Mouse (Mus musculus): Measurements from ENCODE around the gene Wsb1. TPM values are rescaled to one million over a fixed set of nuclear protein-coding genes. Genes with fewer than 3 reads are reported as not detected.

Wsb1 gene
- total RNA-seq, 2 experiments from 2014 or later, result 83.0 to 101 TPM

DNA sequence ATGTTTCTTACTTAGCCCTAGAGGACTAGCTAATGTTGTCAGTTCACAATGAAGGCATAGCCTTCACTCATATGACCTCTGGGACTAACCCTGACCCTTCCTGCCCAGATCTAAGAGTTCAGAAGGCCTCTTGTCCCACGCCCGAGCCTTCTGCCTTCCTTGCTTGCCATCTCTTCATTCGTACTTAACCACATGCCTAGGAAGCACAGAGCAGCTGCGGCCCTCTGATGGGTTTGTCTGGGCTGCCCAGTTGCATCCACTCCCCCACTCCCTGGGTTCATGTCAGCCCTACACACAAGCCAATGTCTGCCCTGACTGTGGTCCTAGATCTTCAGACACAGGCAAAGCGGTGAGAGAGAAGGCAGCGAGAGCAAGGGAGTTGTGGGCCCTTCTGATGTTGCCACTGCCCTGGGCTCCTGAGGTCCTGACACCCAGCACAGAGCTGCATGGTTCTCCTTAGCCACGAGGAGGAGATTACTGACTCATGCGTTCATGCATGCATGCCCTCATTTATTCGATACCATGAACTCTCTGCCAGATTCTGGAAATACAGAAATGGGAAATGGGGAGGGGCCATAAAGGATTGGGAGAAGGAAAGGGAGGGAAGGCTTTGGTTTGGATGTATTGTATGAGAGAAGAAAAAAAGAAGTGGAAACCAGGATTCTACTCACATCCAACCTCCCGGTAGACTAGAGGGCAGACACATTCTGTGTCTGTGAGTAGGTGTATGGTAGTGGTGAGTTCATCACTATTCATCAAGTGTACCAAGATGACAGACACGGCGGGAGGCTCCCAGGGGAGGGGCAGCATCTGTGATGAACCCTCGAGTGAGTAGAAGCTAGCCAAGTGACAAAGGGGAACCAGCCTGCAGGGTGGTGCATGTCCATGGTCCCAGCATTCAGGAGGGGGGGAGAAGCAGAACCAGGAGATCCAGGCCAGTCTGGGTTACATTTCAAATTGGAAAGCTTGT is 57.3 kb downstream of the Wsb1 start:
- Histone ChIP-seq H3K27ac (no peak overlapping the region), H3K4me3 (no peak overlapping the region)
- DNase-seq (ENCODE audit: low spot score in 2 of 2), result no peak
- no peak for TF ChIP-seq CTCF (conservative IDR thresholded peaks at IDR 0.05)

DNA sequence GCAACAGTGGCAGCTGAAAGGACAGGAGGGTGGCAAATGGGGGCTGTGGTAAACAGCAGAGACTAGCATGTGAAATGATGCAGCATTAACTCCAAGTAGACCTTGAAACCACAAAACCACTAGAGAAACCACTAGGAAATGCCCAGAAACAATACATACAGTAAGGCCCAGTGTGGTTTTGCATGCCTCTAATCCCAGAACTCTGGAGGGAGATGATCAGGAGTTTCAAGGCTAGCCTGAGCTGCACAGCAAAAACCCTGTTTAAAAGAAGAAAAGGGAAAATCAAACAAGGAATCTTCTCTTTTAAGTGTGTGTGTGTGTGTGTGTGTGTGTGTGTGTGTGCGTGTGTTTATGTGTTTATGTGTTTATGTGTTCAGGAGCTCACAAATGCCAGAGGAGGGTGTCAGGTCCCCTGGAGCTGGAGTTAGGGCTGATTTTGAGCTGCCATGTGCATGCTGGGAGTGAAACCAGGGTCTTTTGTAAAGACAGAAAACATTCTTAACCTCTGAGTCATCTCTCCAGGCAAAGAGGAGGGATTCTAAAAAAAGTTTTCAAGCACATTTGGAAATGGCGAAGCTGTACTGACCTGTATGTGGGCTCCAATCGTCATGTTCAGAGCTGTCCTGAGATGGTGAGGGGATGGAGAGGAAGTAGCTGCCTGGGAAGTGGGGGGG is 58.1 kb downstream of the Wsb1 start:
- no peak for DNase-seq (ENCODE audit: low spot score in 2 of 2)
- Histone ChIP-seq H3K4me3 (no peak overlapping the region), H3K27ac (no peak overlapping the region)
- TF ChIP-seq CTCF (conservative IDR thresholded peaks at IDR 0.05), result no peak

DNA sequence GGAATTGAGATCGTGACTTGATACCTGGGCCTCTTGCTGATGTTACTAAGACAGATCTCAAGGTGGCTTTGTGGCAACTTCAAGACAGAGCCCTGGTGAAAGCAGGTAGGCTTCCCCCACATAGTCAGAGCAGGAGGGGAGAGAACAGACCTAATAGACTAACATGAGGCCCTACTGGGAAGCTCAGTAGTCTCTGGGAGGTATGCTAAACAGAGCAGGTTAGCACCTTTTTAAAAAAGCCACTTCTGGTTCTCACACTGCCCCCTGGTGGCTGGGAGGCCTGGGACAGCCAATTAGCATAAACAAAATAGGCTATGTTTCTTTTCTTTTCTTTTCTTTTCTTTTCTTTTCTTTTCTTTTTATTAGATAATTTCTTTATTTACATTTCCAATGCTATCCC is 62.3 kb downstream of the Wsb1 start:
- no peak for DNase-seq (ENCODE audit: low spot score in 2 of 2)
- peak overlapping the region; percentile 67; the same call in 1 of the 2 replicates for H3K27ac ChIP-seq
- no peak overlapping the region for H3K4me3 ChIP-seq
- TF ChIP-seq CTCF (conservative IDR thresholded peaks at IDR 0.05), result peak; percentile 74

DNA sequence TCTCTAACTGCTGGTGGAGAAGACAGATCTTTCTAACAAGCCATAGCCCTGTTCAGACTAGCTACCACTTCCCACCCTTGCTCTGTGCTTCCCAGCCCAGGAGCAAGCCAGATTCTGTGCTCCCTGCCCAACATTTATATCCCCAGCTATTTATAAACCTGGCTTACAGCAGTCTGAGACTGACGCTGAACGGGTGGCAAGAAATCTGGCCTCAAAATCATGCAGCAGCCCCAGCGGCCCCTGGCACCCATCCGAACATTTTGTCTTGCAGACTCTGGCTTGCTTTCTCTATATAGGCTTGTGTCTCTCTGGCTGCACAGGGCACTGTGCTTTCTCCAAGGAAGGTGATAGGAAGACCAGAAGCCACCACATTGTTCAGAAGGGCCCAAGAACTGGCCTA is 63.3 kb downstream of the Wsb1 start:
- Histone ChIP-seq H3K4me3 (no peak overlapping the region), H3K27ac (peak overlapping the region; percentile 67)
- TF ChIP-seq CTCF (conservative IDR thresholded peaks at IDR 0.05), result no peak
- DNase-seq (ENCODE audit: low spot score in 2 of 2), result peak in 1 of 2 experiments; percentile 55

DNA sequence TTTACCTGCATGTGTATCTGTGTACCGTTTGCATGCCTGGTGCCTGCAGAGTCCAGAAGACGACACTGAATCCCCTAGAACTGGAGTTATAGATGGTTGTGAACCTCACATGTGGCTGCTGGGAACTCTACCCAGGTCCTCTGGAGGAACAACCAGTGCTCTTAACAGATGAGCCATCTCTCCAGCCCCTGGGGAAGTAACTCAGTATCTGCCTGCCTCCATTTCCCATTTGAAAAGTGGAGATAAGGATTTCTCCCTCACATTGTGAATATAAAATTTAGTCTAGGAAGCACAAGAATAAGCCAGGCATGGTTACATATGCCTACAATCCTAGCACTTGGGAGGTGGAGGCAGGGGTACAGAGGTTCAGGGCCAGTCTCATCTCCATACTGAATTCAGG is 64.2 kb downstream of the Wsb1 start:
- H3K27ac ChIP-seq, result no peak overlapping the region
- H3K4me3 ChIP-seq, result no peak overlapping the region
- no peak for DNase-seq (ENCODE audit: low spot score in 2 of 2)
- TF ChIP-seq CTCF (conservative IDR thresholded peaks at IDR 0.05), result no peak

Other genes starting within 250 kb of the Wsb1 start
- gene Ksr1, start 108.3 kb downstream of the Wsb1 start, total RNA-seq (2021), result 100 to 1,000 TPM; 230 to 231 TPM
- not detected for gene Gm9964, start 42.2 kb upstream of the Wsb1 start, total RNA-seq (2021)
- gene Nf1, start 85.0 kb upstream of the Wsb1 start, total RNA-seq (2021), result 100 to 1,000 TPM; 106 to 115 TPM
- gene Omg, start 249.4 kb upstream of the Wsb1 start, total RNA-seq (2021), result 10 to 100 TPM; 86.0 to 89.5 TPM

Measured in layer of hippocampus, adult 2 months (tissue).